Mouse (Mus musculus) granulocyte monocyte progenitor cell, adult 5-6 weeks (primary cell): ENCODE results near the gene Clip3. TPM values are rescaled to one million over a fixed set of nuclear protein-coding genes. Genes with fewer than 3 reads are reported as not detected.

Experiments used
- total RNA-seq, 2 experiments: library from RNA; stranded (forward) in 1 of 2; stranded (reverse) in 1 of 2; fragments of 200-712, 200-1000 nt in 1 of 2; fragments of >200 nt in 1 of 2; fragmentation: Nextera tagmentation in 1 of 2; gene quantifications; 2 replicates each; pipeline ENCODE4 v1.2.3; 2014 to 2017

Clip3 gene
- total RNA-seq, 2 experiments from 2014 or later = not detected

Other genes with a start within 250 kb of the Clip3 start
- gene Zfp14, start 240.3 kb upstream of the Clip3 start, total RNA-seq (2014; fragmentation: Nextera tagmentation) = 0.52 and 2.4 TPM in 2 replicates
- gene Zfp14, start 240.3 kb upstream of the Clip3 start, total RNA-seq (2017) = 1.2 and 1.4 TPM in 2 replicates
- 7.0 and 9.2 TPM in 2 replicates for gene Zfp82, start 218.8 kb upstream of the Clip3 start, total RNA-seq (2014; fragmentation: Nextera tagmentation)
- gene Zfp82, start 218.8 kb upstream of the Clip3 start, total RNA-seq (2017) = 3.0 and 9.6 TPM in 2 replicates
- 2.8 TPM in 1 of 2 replicates, not detected in the other for gene Gm26920, start 201.3 kb upstream of the Clip3 start, total RNA-seq (2014; fragmentation: Nextera tagmentation)
- gene Gm26920, start 201.3 kb upstream of the Clip3 start, total RNA-seq (2017) = not detected in 2 replicates
- 7.6 and 15.7 TPM in 2 replicates for gene Zfp566, start 201.2 kb upstream of the Clip3 start, total RNA-seq (2014; fragmentation: Nextera tagmentation)
- 3.2 and 6.0 TPM in 2 replicates for gene Zfp566, start 201.2 kb upstream of the Clip3 start, total RNA-seq (2017)
- gene Zfp260, start 197.0 kb upstream of the Clip3 start, total RNA-seq (2014; fragmentation: Nextera tagmentation) = 41.6 and 58.5 TPM in 2 replicates
- 26.1 and 28.7 TPM in 2 replicates for gene Zfp260, start 197.0 kb upstream of the Clip3 start, total RNA-seq (2017)
- gene Zfp382, start 169.8 kb upstream of the Clip3 start, total RNA-seq (2014; fragmentation: Nextera tagmentation) = 9.7 and 13.3 TPM in 2 replicates
- 7.7 and 8.3 TPM in 2 replicates for gene Zfp382, start 169.8 kb upstream of the Clip3 start, total RNA-seq (2017)
- 52.0 and 61.0 TPM in 2 replicates for gene Zfp146, start 122.0 kb upstream of the Clip3 start, total RNA-seq (2014; fragmentation: Nextera tagmentation)
- 80.7 and 101 TPM in 2 replicates for gene Zfp146, start 122.0 kb upstream of the Clip3 start, total RNA-seq (2017)
- gene Cox7a1, start 107.6 kb upstream of the Clip3 start, total RNA-seq (2014; fragmentation: Nextera tagmentation) = not detected in 2 replicates
- gene Cox7a1, start 107.6 kb upstream of the Clip3 start, total RNA-seq (2017) = 1.5 TPM in 1 of 2 replicates, not detected in the other
- gene Capns1, start 92.9 kb upstream of the Clip3 start, total RNA-seq (2014; fragmentation: Nextera tagmentation) = 236 and 240 TPM in 2 replicates
- 176 and 196 TPM in 2 replicates for gene Capns1, start 92.9 kb upstream of the Clip3 start, total RNA-seq (2017)
- gene Polr2i, start 59.8 kb upstream of the Clip3 start, total RNA-seq (2014; fragmentation: Nextera tagmentation) = 79.3 and 81.3 TPM in 2 replicates
- 62.3 and 79.3 TPM in 2 replicates for gene Polr2i, start 59.8 kb upstream of the Clip3 start, total RNA-seq (2017)
- 113 and 115 TPM in 2 replicates for gene Tbcb, start 59.5 kb upstream of the Clip3 start, total RNA-seq (2014; fragmentation: Nextera tagmentation)
- gene Tbcb, start 59.5 kb upstream of the Clip3 start, total RNA-seq (2017) = 48.2 and 53.7 TPM in 2 replicates
- not detected in 2 replicates for gene Ovol3, start 56.0 kb upstream of the Clip3 start, total RNA-seq (2014; fragmentation: Nextera tagmentation)
- gene Ovol3, start 56.0 kb upstream of the Clip3 start, total RNA-seq (2017) = not detected in 2 replicates
- not detected in 2 replicates for gene Thap8, start 11.6 kb upstream of the Clip3 start, total RNA-seq (2014; fragmentation: Nextera tagmentation)
- 0.57 TPM in 1 of 2 replicates, not detected in the other for gene Thap8, start 11.6 kb upstream of the Clip3 start, total RNA-seq (2017)
- 21.6 and 29.4 TPM in 2 replicates for gene Wdr62, start 11.3 kb upstream of the Clip3 start, total RNA-seq (2014; fragmentation: Nextera tagmentation)
- 4.0 and 5.8 TPM in 2 replicates for gene Wdr62, start 11.3 kb upstream of the Clip3 start, total RNA-seq (2017)
- 32.6 and 33.3 TPM in 2 replicates for gene Alkbh6, start 17.0 kb downstream of the Clip3 start, total RNA-seq (2014; fragmentation: Nextera tagmentation)
- 30.1 and 35.5 TPM in 2 replicates for gene Alkbh6, start 17.0 kb downstream of the Clip3 start, total RNA-seq (2017)
- gene Syne4, start 23.1 kb downstream of the Clip3 start, total RNA-seq (2014; fragmentation: Nextera tagmentation) = 6.3 and 8.7 TPM in 2 replicates
- gene Syne4, start 23.1 kb downstream of the Clip3 start, total RNA-seq (2017) = 0.99 TPM in 1 of 2 replicates, not detected in the other
- 0.60 TPM in 1 of 2 replicates, not detected in the other for gene E130208F15Rik, start 30.0 kb downstream of the Clip3 start, total RNA-seq (2014; fragmentation: Nextera tagmentation)
- 1.6 and 2.5 TPM in 2 replicates for gene E130208F15Rik, start 30.0 kb downstream of the Clip3 start, total RNA-seq (2017)
- gene Sdhaf1, start 32.2 kb downstream of the Clip3 start, total RNA-seq (2014; fragmentation: Nextera tagmentation) = 10.5 and 11.8 TPM in 2 replicates
- 7.8 and 12.9 TPM in 2 replicates for gene Sdhaf1, start 32.2 kb downstream of the Clip3 start, total RNA-seq (2017)
- gene Lrfn3, start 71.0 kb downstream of the Clip3 start, total RNA-seq (2014; fragmentation: Nextera tagmentation) = not detected in 2 replicates
- not detected in 2 replicates for gene Lrfn3, start 71.0 kb downstream of the Clip3 start, total RNA-seq (2017)
- gene Tyrobp, start 122.0 kb downstream of the Clip3 start, total RNA-seq (2014; fragmentation: Nextera tagmentation) = 665 and 703 TPM in 2 replicates
- 270 and 287 TPM in 2 replicates for gene Tyrobp, start 122.0 kb downstream of the Clip3 start, total RNA-seq (2017)
- gene Hcst, start 128.1 kb downstream of the Clip3 start, total RNA-seq (2014; fragmentation: Nextera tagmentation) = 64.6 and 70.7 TPM in 2 replicates
- 9.0 and 31.6 TPM in 2 replicates for gene Hcst, start 128.1 kb downstream of the Clip3 start, total RNA-seq (2017)
- 16.0 and 16.3 TPM in 2 replicates for gene Nfkbid, start 130.0 kb downstream of the Clip3 start, total RNA-seq (2014; fragmentation: Nextera tagmentation)
- gene Nfkbid, start 130.0 kb downstream of the Clip3 start, total RNA-seq (2017) = 6.8 and 15.1 TPM in 2 replicates
- gene Aplp1, start 153.8 kb downstream of the Clip3 start, total RNA-seq (2014; fragmentation: Nextera tagmentation) = not detected in 2 replicates
- gene Aplp1, start 153.8 kb downstream of the Clip3 start, total RNA-seq (2017) = not detected in 2 replicates
- gene Kirrel2, start 166.0 kb downstream of the Clip3 start, total RNA-seq (2014; fragmentation: Nextera tagmentation) = not detected in 2 replicates
- not detected in 2 replicates for gene Kirrel2, start 166.0 kb downstream of the Clip3 start, total RNA-seq (2017)
- not detected in 2 replicates for gene Nphs1, start 166.6 kb downstream of the Clip3 start, total RNA-seq (2014; fragmentation: Nextera tagmentation)
- gene Nphs1, start 166.6 kb downstream of the Clip3 start, total RNA-seq (2017) = 0.56 and 0.57 TPM in 2 replicates
- 2.2 TPM in 1 of 2 replicates, not detected in the other for gene Prodh2, start 201.9 kb downstream of the Clip3 start, total RNA-seq (2014; fragmentation: Nextera tagmentation)
- not detected in 2 replicates for gene Prodh2, start 201.9 kb downstream of the Clip3 start, total RNA-seq (2017)
- gene Arhgap33, start 243.3 kb downstream of the Clip3 start, total RNA-seq (2014; fragmentation: Nextera tagmentation) = 7.0 and 8.6 TPM in 2 replicates
- gene Arhgap33, start 243.3 kb downstream of the Clip3 start, total RNA-seq (2017) = 3.7 and 3.8 TPM in 2 replicates